Mouse (Mus musculus): Measurements from ENCODE around the gene Serf2. TPM values are rescaled to one million over a fixed set of nuclear protein-coding genes. Genes with fewer than 3 reads are reported as not detected.

Serf2 gene
- total RNA-seq (2021) = 386 and 388 TPM in 2 replicates
- long read RNA-seq, experiment 1, transcript Serf2-204 (3 exons, 3,056 nt) = major isoform, 423 of 475 reads
- long read RNA-seq, experiment 1, transcript Serf2-201 (3 exons, 525 nt) = minor isoform, 7 of 475 reads
- long read RNA-seq, experiment 1, transcript Serf2-203 (2 exons, 3,105 nt) = minor isoform, 8 of 475 reads
- long read RNA-seq, experiment 1, partial matches to known transcripts = 8 of 475 reads
- long read RNA-seq, experiment 1, other reads (novel, unspliced or antisense) = 28 of 475 reads
- long read RNA-seq, experiment 2, transcript Serf2-204 (3 exons, 3,056 nt) = major isoform, 512 of 548 reads
- long read RNA-seq, experiment 2, transcript Serf2-201 (3 exons, 525 nt) = minor isoform, 7 of 548 reads
- long read RNA-seq, experiment 2, partial matches to known transcripts = 7 of 548 reads
- long read RNA-seq, experiment 2, other reads (novel, unspliced or antisense) = 17 of 548 reads

- peak; percentile 100 for DNase-seq
Observed at GRCm38 (mm10) chr2:121448739-121449535, at the start of gene Serf2. TSS of gene Serf2 (plus strand) at chr2:121449195.

DNA sequence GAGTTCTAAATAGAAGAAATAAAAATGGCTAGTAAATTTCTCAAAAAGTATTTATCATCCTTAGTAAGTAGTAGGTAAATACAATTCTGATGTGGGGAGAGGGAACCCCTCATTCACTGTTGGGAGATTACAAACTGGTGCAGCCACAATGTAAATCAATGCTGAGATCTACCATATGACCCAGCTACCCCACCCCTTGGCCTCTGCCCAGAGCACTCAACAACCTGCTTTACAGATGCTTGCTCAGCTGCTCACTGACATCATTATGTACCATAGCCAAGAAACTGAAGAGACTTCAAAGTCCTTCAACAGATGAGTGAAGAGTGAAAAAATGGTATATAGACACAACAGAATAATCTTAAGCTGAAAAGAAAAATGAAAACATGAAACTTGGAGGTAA lies 45.7 kb upstream of the Serf2 start:
- DNase-seq = no peak

GRCm38 (mm10) chr2:121408160-121408559 lies 40.8 kb upstream of the Serf2 start:
- DNase-seq = peak; percentile 56

GRCm38 (mm10) chr2:121412843-121413386 lies 36.1 kb upstream of the Serf2 start:
- DNase-seq = peak; percentile 64

DNA sequence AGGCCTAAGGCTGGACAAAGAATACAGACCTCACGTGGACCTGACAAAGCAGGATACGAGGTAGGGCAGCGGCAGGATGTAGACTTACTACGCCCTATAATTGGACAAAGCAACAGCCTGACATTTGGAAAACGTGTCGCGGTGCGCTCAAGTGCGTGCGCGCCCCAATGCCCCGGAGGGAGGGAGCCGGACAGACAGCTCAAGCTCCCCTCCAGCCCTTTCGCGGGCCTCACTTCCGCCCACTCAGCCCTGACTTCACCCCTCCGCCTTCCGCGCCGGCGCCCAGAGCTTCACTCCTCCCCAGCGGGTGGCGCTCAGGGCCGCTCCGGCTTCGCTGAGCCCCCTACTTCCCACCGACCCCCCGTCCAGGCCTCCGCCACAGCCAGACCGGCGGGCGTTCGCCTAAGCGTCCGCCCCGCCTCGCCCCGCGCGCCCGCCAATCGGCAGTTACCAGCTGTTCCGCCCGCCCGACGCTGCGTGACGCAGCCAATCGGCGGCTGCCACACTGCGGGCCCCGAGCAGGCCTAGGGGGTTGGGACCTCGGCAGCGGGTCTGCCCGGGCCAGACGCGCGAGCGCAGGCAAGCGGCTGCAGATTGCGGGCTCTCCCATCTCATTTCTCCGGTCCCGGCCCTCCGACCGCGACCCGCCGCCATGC lies 35.5 kb upstream of the Serf2 start, which contains the start of the genes Pdia3 and Catsper2:
Gene Pdia3 (plus strand): TSS at position 389 of the 656 bp plus-strand sequence.
Gene Catsper2 (minus strand): TSS at position 406 of the 656 bp plus-strand sequence.
- peak; percentile 98 for DNase-seq

- DNase-seq = peak; percentile 69
Observed at GRCm38 (mm10) chr2:121414139-121414685, 34.8 kb upstream of the Serf2 start.

- DNase-seq = no peak
Observed at GRCm38 (mm10) chr2:121415103-121415502, 33.9 kb upstream of the Serf2 start.

GRCm38 (mm10) chr2:121415591-121415990 lies 33.4 kb upstream of the Serf2 start:
- DNase-seq = no peak

DNA sequence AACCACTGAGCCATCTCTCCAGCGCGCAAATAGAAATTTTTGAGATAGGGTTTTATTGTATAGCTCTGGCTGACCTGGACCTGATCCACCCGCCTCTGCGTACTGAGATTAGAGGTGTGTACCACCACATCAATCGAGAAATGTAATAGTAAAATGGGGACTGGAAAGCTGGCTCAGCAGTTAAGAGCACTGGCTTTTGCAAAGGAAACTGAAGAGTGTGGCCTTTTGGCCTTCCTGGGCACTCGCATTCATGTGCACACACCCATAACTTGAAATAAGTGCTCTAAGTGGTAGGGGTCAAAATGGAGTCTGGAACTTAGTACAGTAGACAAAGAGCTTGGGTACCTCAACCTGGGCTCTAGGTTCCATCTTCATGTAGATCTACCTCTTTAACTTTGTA lies 32.6 kb upstream of the Serf2 start:
- DNase-seq = no peak

DNA sequence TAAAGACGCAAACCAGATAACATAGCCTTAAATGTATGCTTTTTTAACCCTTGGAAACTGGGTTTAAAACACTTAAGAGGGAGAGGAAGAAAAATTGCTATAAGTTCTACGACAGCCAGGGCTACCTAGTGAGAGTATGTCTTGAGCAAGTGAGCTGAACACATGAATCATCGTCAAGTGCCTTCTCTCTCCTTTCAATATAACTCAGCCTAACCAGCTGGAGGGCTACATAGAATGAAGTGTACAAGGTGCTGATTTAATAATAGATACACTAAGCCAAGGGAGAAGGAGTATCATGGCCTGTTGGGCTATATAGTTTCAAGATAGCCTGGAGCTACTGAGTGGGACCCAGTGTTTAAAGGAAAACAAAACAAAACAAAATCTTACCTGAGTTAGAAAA lies 30.5 kb upstream of the Serf2 start:
- no peak for DNase-seq

GRCm38 (mm10) chr2:121423166-121423565 lies 25.8 kb upstream of the Serf2 start:
- DNase-seq = no peak

DNA sequence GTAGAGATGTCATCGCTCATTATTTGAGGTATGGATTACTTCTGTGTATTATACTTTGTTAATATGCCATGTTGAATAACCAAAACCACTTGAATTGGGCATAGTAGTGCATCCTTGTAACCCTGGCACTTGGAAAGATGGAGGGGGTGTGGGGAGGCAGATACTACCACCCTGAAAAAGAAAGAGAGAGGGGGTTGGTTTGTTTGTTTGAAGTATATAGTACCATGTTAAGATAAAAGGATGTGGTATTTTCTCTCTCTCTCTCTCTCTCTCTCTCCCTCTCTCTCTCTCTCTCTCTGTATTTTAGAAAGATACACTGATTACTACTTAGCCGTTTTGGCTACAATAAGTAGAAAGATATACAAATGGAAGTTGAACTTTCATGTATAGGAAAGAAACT lies 23.1 kb upstream of the Serf2 start:
- DNase-seq = no peak

- DNase-seq = no peak
Observed at GRCm38 (mm10) chr2:121434854-121435253, 14.1 kb upstream of the Serf2 start.

GRCm38 (mm10) chr2:121439746-121440145 lies 9.2 kb upstream of the Serf2 start:
- DNase-seq = no peak

DNA sequence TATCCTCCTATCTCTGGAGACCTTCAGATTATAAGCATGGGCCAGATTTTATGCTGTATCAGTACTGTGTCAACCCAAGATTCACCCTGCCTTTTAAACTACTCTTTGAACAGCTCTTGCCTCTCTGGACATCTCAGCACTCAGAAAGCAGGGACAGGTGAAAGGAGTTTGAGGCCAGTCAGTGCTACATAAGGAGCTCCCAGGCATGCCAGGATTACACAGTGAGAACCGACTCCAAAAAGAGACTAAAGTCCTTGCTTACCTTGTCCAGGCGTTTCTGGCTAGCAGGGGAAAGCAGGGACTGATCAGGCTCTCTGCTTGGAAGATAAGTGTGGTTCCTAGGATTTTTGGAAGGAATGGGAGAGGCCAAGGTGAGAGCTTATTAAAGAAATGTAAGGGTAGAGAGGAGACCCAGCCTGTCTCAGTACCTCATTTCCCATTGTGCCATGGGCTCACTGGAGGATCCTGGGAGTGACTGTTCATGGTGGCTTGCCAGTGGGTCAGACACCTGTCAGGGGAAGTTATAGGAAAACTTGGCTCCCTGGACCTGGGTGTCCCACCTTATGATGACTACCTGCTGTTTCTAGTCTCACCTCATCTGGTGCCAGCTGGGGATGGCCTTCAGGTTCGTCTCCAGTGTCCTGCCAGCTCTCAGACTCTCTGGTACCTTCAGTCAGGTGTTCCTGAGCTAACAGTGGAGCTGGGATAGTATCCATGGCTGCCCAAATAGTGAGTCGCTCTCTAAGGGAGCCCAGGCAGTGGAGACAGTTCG lies 8.0 kb upstream of the Serf2 start:
- no peak for DNase-seq

DNA sequence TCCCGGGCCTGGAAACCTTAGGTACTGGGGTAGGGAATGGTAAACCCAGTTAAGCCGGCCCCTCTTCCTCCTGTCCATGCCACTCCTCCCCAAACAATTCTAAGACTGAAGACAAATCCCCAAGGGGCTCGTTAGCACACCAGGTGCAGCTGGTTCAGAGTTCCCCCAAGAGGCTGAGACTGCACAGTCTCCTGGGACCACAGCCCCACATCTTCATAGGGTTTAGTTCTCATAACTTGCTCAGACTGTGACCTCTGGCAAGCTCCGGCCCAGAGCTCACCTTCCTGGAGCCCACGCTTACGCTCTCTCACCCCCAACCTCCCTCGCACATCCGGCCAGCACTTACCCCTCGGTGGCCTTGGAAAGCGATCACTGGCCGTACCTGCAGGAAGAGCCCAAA lies 7.2 kb upstream of the Serf2 start:
- peak; percentile 17 for DNase-seq

- peak; percentile 86 for DNase-seq
Observed at GRCm38 (mm10) chr2:121442259-121443067, 6.5 kb upstream of the Serf2 start.

GRCm38 (mm10) chr2:121443068-121443349 lies 6.0 kb upstream of the Serf2 start:
- DNase-seq = no peak

GRCm38 (mm10) chr2:121444178-121444577 lies 4.8 kb upstream of the Serf2 start, which contains the start of gene Ell3:
TSS of gene Ell3 (minus strand) at chr2:121444278.
- no peak for DNase-seq

GRCm38 (mm10) chr2:121445117-121445516 lies 3.9 kb upstream of the Serf2 start:
- no peak for DNase-seq
